Mouse (Mus musculus): ENCODE measurements around the gene Zfp219.

The Zfp219 gene

GRCm38 (mm10) chr14:52018248-52019050 is 2.1 kb downstream of the Zfp219 start:
- in situ Hi-C loops (cut with MboI), result no loop called here

DNA sequence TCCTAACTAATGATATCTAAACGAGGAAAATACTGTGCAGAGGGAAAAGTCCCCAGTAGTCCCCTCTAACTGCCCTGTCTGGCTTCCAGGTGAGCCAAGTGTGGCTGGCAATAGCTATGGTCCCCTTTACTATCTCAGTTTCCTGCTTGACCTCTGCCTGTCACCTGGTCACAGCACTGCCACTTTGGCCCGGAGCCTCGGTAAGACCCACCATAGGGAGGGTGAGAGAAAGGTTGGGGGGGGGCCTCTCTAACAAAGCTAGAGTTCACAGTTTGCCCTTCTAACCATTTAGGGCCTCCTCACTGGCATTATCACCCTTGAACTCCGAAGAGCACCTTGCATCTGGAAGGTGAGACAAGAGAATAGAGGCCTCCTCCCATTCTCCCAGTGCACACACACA is 2.9 kb downstream of the Zfp219 start:
- in situ Hi-C loops (cut with MboI), result no loop called here

GRCm38 (mm10) chr14:52016625-52017405 is 3.7 kb downstream of the Zfp219 start:
- in situ Hi-C loops (cut with MboI), result no loop called here

GRCm38 (mm10) chr14:52015445-52016100 is 5.0 kb downstream of the Zfp219 start, which contains the start of gene Tmem253:
TSS of gene Tmem253 (plus strand) at chr14:52015658.
- in situ Hi-C loops (cut with MboI), result no loop called here

DNA sequence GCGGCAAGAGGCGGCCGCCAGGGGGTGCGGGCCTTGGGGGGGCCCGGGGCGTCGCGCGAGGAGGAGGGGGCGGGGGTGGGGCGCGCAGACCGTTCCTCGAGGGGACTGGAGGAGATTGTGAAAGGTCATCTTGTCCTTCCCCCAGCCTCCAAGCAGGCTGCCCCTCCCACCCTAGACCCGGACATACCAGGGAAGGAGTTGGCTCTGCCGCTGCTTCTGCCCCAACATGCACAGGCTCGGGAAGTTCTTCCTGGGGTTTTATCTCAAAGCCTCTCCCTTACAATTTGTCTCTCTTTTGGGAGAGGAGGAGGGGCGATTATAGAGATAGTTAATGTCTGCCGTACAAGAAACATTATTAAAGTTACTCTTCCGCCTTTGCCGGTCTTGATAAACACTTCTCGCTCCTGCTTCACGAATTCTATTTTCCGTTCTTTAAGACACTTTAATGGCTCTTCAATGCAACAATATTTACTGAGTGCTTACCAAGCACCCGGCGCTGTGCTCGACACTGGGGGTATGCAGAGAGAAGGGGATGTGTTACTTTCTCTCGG is 5.7 kb downstream of the Zfp219 start:
- in situ Hi-C loops (cut with MboI), result no loop called here

DNA sequence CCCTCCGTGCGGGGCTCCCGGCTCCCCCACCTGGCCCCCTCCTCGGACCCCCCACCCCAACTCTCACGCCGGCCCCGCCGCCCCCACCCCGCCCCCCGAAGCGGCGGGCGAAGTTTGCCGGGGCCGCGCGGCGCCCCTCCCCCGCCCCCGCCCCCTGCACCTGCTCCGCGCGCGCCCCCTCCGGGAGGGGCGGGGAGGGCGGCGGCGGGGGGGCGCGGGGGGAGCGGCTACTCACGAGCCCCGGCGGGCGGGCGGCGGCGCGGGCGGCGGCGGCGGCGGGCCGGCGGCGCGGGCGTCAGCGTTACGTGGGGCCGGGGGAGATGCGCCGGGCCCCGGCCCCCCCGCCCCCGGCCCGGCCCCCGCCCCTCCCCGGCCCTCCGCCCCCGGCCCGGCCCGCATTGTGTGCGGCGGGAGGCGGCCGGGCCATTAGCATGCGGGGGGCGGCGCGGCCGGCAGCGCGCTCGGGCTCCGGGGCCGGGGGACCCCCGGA is 6.2 kb downstream of the Zfp219 start:
- in situ Hi-C loops (cut with MboI), result no loop called here

DNA sequence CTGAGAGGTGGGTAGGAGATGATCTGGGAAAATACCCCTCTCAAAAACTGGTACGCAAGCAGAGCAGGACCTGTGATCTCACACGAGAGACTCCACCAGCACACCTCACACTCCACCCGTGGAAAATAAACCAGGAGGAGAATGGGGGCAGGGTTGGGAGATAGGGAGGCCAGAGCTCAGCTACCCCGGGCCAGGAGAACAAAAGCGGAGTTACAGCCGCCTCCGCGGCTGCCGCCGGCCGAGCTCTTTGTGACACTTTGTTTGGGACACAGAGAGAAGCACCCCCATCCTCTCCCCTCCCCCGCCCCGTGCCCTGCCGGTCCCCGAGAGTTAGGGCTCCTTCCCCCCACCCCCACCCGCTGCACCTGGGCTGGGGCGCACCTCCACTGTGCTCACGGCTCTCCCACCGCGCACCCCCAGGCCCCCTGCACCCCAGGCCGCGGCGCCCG is 6.7 kb downstream of the Zfp219 start:
- in situ Hi-C loops (cut with MboI), result no loop called here

DNA sequence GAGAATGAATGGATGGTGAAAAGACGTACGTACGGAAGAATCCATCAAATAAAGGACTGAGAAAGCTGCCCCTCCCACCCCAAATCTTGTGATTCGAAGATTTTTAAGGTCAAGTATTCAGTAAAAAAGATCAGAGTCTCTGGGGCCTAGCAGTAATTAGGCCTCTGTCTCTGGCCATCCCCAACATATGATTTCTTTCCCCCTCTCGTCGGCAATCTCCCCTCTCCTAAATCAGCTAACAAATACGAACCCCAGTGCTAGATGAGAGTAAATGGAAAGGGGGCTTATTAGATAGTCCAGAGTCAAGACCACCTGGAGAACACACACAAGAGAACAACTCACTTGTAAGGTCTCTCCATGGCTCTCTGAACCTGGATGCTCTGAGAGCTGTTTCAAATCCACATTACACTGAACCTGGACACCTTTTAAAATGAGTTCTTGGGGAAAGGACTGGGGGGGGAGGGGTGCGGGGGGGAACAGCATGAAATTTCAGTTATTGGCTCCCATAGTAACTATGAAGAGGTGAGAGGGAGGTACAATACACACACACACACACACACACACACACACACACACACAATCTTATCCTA is 7.4 kb downstream of the Zfp219 start:
- in situ Hi-C loops (cut with MboI), result no loop called here

- in situ Hi-C loops (cut with MboI), result no loop called here
Measured at GRCm38 (mm10) chr14:52012553-52012952, 8.0 kb downstream of the Zfp219 start.

DNA sequence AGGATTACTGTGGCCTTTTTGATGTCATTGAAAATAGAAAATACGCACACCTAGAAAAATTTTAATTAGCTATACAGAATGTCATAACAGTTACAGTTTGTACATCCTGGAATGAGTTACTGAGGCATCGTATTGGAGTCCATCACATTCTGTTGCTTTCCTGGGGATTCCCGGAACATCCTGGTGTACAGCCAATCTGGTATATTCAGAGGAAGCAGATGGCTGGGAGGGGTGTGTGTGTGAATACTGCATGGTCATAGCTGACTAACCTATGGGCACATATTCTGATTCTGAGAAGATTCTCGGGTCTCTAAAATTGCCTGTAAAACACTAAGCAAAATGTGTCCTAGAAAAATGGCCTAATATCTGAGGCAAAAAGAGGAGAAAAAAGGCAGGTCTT is 8.4 kb downstream of the Zfp219 start:
- in situ Hi-C loops (cut with MboI), result no loop called here

DNA sequence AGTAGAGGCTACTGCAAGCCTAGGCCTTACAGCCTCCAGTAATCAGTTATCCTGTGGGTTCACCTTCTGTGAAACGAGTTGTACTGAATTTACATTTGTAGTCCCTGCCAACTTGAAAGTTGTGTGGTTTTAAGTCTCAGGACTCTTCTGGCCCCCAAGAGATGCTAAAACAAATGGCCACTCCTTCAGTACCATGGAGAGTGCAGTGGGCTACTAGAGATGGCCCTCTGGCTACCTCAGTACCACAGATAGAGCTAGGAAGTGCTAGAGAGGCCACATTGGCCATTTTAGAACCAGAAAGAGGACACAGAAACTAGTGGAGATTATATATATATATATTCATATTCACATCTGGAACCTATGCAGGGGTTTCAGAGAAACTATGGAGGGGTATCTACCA is 8.8 kb downstream of the Zfp219 start:
- in situ Hi-C loops (cut with MboI), result no loop called here

- in situ Hi-C loops (cut with MboI), result no loop called here
Measured at GRCm38 (mm10) chr14:52010446-52011111, 10.0 kb downstream of the Zfp219 start.

- in situ Hi-C loops (cut with MboI), result no loop called here
Measured at GRCm38 (mm10) chr14:52009841-52010240, 10.7 kb downstream of the Zfp219 start.

GRCm38 (mm10) chr14:52009361-52009760 is 11.2 kb downstream of the Zfp219 start:
- in situ Hi-C loops (cut with MboI), result no loop called here

DNA sequence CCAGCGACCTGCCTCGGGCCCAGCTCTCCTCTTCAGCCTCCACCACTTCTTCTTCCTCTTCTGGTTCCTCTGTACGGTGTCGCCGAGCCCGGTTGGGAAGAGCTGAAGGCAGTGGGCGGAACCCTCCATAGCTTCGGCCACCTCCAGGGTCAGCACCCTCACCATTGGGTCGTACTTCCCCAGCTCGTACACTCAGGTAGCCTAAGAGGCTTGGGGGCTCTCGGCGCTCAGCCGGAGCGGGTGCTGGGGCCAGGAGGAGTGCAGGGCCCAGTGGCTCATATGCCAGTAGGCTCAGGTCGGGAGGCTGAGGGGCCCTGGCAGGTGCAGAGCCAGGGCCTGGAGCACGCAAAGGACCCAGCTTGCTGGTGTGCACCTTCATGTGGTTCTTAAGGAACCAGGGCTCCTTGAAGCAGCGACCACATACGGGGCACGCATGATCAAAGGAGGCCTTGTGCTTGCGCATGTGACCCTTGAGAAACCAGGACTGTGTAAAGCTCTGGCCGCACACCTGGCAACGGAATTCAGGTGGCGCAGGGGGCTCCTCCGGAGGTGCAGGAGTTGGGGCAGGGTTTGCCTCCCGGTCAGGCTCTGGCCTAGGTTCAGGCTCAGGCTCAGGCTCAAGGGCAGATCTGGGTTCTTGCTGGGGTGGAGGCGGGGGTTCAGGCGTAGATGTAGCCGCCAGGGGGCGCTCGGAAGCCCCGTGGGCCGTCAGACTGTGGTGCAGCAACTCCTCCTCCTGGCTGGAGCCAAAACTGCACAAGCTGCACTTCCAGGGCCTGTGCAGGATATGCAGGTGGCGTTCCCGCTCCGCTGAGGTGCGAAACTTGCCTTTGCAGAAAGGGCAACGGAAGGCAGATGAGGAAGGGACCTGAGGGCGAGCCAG is 12.0 kb downstream of the Zfp219 start:
- in situ Hi-C loops (cut with MboI), result no loop called here

- in situ Hi-C loops (cut with MboI), result no loop called here
Measured at GRCm38 (mm10) chr14:52006771-52007170, 13.8 kb downstream of the Zfp219 start.

DNA sequence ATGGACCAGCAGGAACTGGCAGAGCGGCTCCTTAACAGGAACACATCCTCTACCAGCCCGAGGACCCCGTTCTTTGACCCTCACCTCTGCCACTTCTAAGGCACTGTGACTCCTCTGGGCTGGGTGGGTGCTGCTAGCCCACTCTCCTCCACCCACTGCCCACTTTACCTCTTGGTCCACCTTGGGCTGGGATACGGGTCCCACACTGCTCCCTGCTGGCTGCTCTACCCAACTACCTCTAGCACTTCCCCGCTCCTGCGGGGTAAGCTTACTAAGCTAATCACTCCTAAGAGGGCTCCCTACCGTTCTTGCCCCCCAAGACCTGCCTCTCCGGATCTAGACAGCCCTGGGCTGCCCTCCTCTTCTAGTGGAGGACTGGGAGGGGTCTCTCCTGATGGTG is 14.3 kb downstream of the Zfp219 start:
- in situ Hi-C loops (cut with MboI), result no loop called here

GRCm38 (mm10) chr14:52005616-52006015 is 14.9 kb downstream of the Zfp219 start:
- in situ Hi-C loops (cut with MboI), result no loop called here

DNA sequence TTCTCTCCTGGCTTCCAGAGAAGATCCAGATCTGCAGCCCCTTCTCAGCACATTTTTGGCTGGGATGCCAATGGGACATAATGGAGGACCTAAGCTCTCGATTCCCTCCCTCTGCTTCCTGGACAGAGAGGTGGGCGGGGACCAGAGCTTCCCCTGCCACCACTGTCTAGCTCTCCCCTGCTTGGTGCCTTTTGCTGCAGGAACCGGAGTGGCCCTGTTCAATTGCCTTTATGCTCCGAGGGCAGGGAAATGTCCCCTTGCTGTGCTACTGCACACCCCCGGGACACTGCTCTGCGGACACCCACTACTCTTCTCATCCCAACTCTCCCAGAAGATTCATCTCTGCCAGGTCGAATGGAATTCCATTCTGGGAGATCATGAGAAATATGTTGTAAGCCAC is 15.4 kb downstream of the Zfp219 start:
- in situ Hi-C loops (cut with MboI), result no loop called here

- in situ Hi-C loops (cut with MboI), result no loop called here
Measured at GRCm38 (mm10) chr14:52003981-52004495, 16.5 kb downstream of the Zfp219 start.
